Mouse (Mus musculus) regulatory T cell (primary cell): ENCODE measurements around the gene 1110008P14Rik.

ENCODE experiments used
- in situ Hi-C: fragments of 300-600 bp; cut with MboI, MseI; formaldehyde crosslinking; loops from one replicate; pipeline ENCODE4 v1.15.1; 2025; ENCODE audit warnings: high pct_unique_total_duplicates

Gene 1110008P14Rik

GRCm38 (mm10) chr2:32408429-32409424 is 27.0 kb upstream of the 1110008P14Rik start:
- in situ Hi-C loops = no loop called here

- in situ Hi-C loops = no loop called here
Observed at GRCm38 (mm10) chr2:32407144-32407824, 25.5 kb upstream of the 1110008P14Rik start.

GRCm38 (mm10) chr2:32404663-32405062 is 22.9 kb upstream of the 1110008P14Rik start:
- in situ Hi-C loops = loop anchor here (5.0 kb wide), 1 partner anchor 83 kb away; no protein-coding TSS in a partner anchor

- in situ Hi-C loops = loop anchor here (5.0 kb wide), 1 partner anchor 171 kb away; no protein-coding TSS in a partner anchor
Observed at GRCm38 (mm10) chr2:32396695-32397094, 15.0 kb upstream of the 1110008P14Rik start.

GRCm38 (mm10) chr2:32395946-32396621 is 14.3 kb upstream of the 1110008P14Rik start:
- in situ Hi-C loops = loop anchor here (5.0 kb wide), 1 partner anchor 171 kb away; no protein-coding TSS in a partner anchor

- in situ Hi-C loops = loop anchor here (5.0 kb wide), 1 partner anchor 172 kb away; no protein-coding TSS in a partner anchor
Observed at GRCm38 (mm10) chr2:32395484-32395945, 13.8 kb upstream of the 1110008P14Rik start, which contains the start of gene Ptges2. Gene Ptges2, plus strand, starts transcription at chr2:32395896.

- in situ Hi-C loops = loop anchor here (5.0 kb wide), 1 partner anchor 172 kb away; no protein-coding TSS in a partner anchor
Observed at GRCm38 (mm10) chr2:32394973-32395372, 13.2 kb upstream of the 1110008P14Rik start.

- in situ Hi-C loops = no loop called here
Observed at GRCm38 (mm10) chr2:32392063-32392462, 10.3 kb upstream of the 1110008P14Rik start.

GRCm38 (mm10) chr2:32390871-32391270 is 9.1 kb upstream of the 1110008P14Rik start:
- in situ Hi-C loops = no loop called here

GRCm38 (mm10) chr2:32389157-32389556 is 7.4 kb upstream of the 1110008P14Rik start:
- in situ Hi-C loops = no loop called here

GRCm38 (mm10) chr2:32387706-32388490 is 6.2 kb upstream of the 1110008P14Rik start, which contains the start of gene Lcn2:
Gene Lcn2, minus strand, starts transcription at chr2:32388252.
- in situ Hi-C loops = no loop called here

- in situ Hi-C loops = no loop called here
Observed at GRCm38 (mm10) chr2:32382689-32383088, 951 bp upstream of the 1110008P14Rik start.

- in situ Hi-C loops = no loop called here
Observed at GRCm38 (mm10) chr2:32381141-32381774, 480 bp downstream of the 1110008P14Rik start.

- in situ Hi-C loops = no loop called here
Observed at GRCm38 (mm10) chr2:32380001-32380500, 1.7 kb downstream of the 1110008P14Rik start.

GRCm38 (mm10) chr2:32376963-32377362 is 4.8 kb downstream of the 1110008P14Rik start:
- in situ Hi-C loops = no loop called here

- in situ Hi-C loops = no loop called here
Observed at GRCm38 (mm10) chr2:32375317-32375940, 6.3 kb downstream of the 1110008P14Rik start.

- in situ Hi-C loops = no loop called here
Observed at GRCm38 (mm10) chr2:32374191-32374590, 7.5 kb downstream of the 1110008P14Rik start.

GRCm38 (mm10) chr2:32367315-32367714 is 14.4 kb downstream of the 1110008P14Rik start:
- in situ Hi-C loops = no loop called here

GRCm38 (mm10) chr2:32364121-32364520 is 17.6 kb downstream of the 1110008P14Rik start:
- in situ Hi-C loops = no loop called here
